Mouse (Mus musculus): Measurements from ENCODE around the gene Bhmt. TPM values are rescaled to one million over a fixed set of nuclear protein-coding genes. Genes with fewer than 3 reads are reported as not detected.

Bhmt gene
- polyA plus RNA-seq, 1 experiment from 2014 or later = 0.37 TPM

- Histone ChIP-seq H3K27me3 (ENCODE audit: insufficient read depth, poor library complexity, severe bottlenecking) (no peaks in the 10 kb centered on the region), H3K4me1 (replicated peaks) (peaks cover 4% of the 10 kb centered on the region), H3K4me3 (no peak overlapping the region), H3K27ac (no peak overlapping the region), H3K9me3 (no peaks in the 10 kb centered on the region), H3K36me3 (no peaks in the 10 kb centered on the region)
- no peak for DNase-seq (ENCODE audit: low spot score)
- 70% methylated on average over 1 of the region's 1 CpGs for WGBS
Observed at GRCm38 (mm10) chr13:93636561-93636960, 1.2 kb downstream of the Bhmt start.

DNA sequence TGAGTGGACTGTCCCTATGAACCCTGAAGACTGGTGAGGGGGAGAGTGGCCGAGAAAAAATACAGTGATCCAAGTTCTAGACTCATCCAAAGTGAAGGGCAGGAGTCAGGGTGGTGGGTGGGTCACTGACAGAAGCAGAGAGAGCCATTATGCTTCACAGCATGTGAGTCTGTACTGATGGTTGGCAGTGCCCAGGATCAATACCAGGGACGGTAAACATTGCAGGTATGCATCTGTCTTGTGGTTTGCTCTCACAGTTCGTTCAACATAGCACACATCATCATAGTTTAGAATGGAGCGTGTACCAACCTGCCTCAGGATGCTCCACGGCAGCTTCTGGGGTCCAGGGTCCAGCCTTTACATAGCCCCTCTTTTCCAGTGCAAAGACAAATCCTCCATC, 4.8 kb downstream of the Bhmt start:
- Histone ChIP-seq H3K4me3 (no peak overlapping the region), H3K36me3 (no peaks in the 10 kb centered on the region), H3K27ac (no peak overlapping the region), H3K9me3 (no peaks in the 10 kb centered on the region), H3K4me1 (replicated peaks) (peaks cover 8% of the 10 kb centered on the region), H3K27me3 (ENCODE audit: insufficient read depth, poor library complexity, severe bottlenecking) (no peaks in the 10 kb centered on the region)
- WGBS = 83% methylated on average over 5 of the region's 5 CpGs
- DNase-seq (ENCODE audit: low spot score) = no peak

GRCm38 (mm10) chr13:93630941-93631705, 6.6 kb downstream of the Bhmt start:
- WGBS = 88% methylated on average over 10 of the region's 10 CpGs
- H3K27me3 ChIP-seq (ENCODE audit: insufficient read depth, poor library complexity, severe bottlenecking) = no peaks in the 10 kb centered on the region
- no peak overlapping the region for H3K4me3 ChIP-seq
- no peaks in the 10 kb centered on the region for H3K36me3 ChIP-seq
- H3K4me1 ChIP-seq (replicated peaks) = 0 out of 2 replicates have a peak, but pooled peaks cover 4% of the 10 kb centered on the region
- no peak for DNase-seq (ENCODE audit: low spot score)
- H3K27ac ChIP-seq = no peak overlapping the region
- H3K9me3 ChIP-seq = no peaks in the 10 kb centered on the region

- DNase-seq (ENCODE audit: low spot score) = no peak
- H3K9me3 ChIP-seq = no peaks in the 10 kb centered on the region
- H3K27me3 ChIP-seq (ENCODE audit: insufficient read depth, poor library complexity, severe bottlenecking) = no peaks in the 10 kb centered on the region
- no peak overlapping the region for H3K4me3 ChIP-seq
- no peaks in the 10 kb centered on the region for H3K36me3 ChIP-seq
- WGBS = 29% methylated on average over 6 of the region's 6 CpGs
- H3K4me1 ChIP-seq (replicated peaks) = 0 out of 2 replicates have a peak, but pooled peaks cover 4% of the 10 kb centered on the region
- no peak overlapping the region for H3K27ac ChIP-seq
Observed at GRCm38 (mm10) chr13:93628861-93629260, 8.9 kb downstream of the Bhmt start.

DNA sequence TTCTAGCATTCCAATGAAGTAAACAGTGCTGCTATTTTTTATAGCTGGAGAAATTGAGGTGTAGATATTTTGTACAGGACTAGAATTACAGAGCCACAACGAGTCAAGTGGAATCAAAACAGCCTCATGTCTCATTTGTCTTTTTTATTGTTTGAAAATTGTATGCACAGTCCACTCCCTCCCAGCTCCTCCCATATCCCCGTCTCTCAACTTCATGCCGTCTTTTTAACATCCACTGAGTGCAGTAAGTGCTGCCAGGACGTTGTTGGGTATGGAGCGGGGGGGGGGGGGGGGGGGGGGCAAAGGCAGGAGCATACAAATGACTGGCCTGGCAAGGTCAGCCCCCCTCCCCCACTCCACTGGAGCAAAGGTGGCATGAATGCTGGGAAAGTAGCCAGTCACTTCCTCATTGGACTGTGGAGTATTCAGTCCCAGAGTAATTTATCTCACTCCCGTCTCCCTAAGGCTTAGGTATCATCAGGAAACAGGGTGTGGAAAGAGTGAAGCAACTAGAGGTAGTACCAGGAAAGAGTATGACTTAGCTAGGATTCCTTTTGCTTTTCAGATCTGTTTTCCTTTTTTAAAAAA, 23.3 kb downstream of the Bhmt start:
- WGBS = 61% methylated on average over 6 of the region's 6 CpGs
- H3K4me1 ChIP-seq (replicated peaks) = no peaks in the 10 kb centered on the region
- H3K27me3 ChIP-seq (ENCODE audit: insufficient read depth, poor library complexity, severe bottlenecking) = no peaks in the 10 kb centered on the region
- H3K9me3 ChIP-seq = no peaks in the 10 kb centered on the region
- H3K4me3 ChIP-seq = no peak overlapping the region
- DNase-seq (ENCODE audit: low spot score) = no peak
- H3K27ac ChIP-seq = no peak overlapping the region
- no peaks in the 10 kb centered on the region for H3K36me3 ChIP-seq

DNA sequence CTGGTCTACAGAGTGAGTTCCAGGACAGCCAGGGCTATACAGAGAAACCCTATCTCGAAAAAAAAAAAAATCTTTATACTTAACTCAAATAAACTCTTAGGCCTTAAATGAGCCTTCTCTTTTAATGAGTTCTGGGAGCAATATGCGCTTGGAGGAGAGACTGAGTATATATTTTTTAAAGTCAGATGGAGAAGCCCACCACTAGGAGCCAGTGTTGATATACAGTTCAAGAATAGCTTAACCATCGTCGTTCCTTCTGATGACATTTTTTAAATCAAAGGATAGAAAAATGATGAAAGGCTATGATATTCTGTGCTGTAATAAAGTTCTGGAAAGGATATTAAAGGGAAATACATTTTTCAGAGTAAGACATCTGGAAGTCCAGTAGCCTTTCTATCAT, 24.0 kb downstream of the Bhmt start:
- no peak for DNase-seq (ENCODE audit: low spot score)
- H3K27ac ChIP-seq = no peak overlapping the region
- no peaks in the 10 kb centered on the region for H3K4me1 ChIP-seq (replicated peaks)
- no peaks in the 10 kb centered on the region for H3K27me3 ChIP-seq (ENCODE audit: insufficient read depth, poor library complexity, severe bottlenecking)
- H3K9me3 ChIP-seq = no peaks in the 10 kb centered on the region
- no peak overlapping the region for H3K4me3 ChIP-seq
- no peaks in the 10 kb centered on the region for H3K36me3 ChIP-seq
- WGBS = 81% methylated on average over 4 of the region's 4 CpGs

GRCm38 (mm10) chr13:93612660-93613607, 24.8 kb downstream of the Bhmt start:
- H3K27ac ChIP-seq = no peak overlapping the region
- no peaks in the 10 kb centered on the region for H3K9me3 ChIP-seq
- H3K4me1 ChIP-seq (replicated peaks) = no peaks in the 10 kb centered on the region
- no peaks in the 10 kb centered on the region for H3K27me3 ChIP-seq (ENCODE audit: insufficient read depth, poor library complexity, severe bottlenecking)
- no peak overlapping the region for H3K4me3 ChIP-seq
- no peaks in the 10 kb centered on the region for H3K36me3 ChIP-seq
- 63% methylated on average over 19 of the region's 19 CpGs for WGBS
- peak; percentile 73 for DNase-seq (ENCODE audit: low spot score)

GRCm38 (mm10) chr13:93608476-93608875, 29.3 kb downstream of the Bhmt start:
- Histone ChIP-seq H3K9me3 (no peaks in the 10 kb centered on the region), H3K27me3 (ENCODE audit: insufficient read depth, poor library complexity, severe bottlenecking) (no peaks in the 10 kb centered on the region), H3K27ac (no peak overlapping the region), H3K4me1 (replicated peaks) (no peaks in the 10 kb centered on the region), H3K36me3 (no peaks in the 10 kb centered on the region), H3K4me3 (no peak overlapping the region)
- DNase-seq (ENCODE audit: low spot score) = no peak
- WGBS = 88% methylated on average over 2 of the region's 2 CpGs

- Histone ChIP-seq H3K4me3 (no peak overlapping the region), H3K27ac (no peak overlapping the region), H3K4me1 (replicated peaks) (no peaks in the 10 kb centered on the region), H3K9me3 (no peaks in the 10 kb centered on the region), H3K27me3 (ENCODE audit: insufficient read depth, poor library complexity, severe bottlenecking) (no peaks in the 10 kb centered on the region), H3K36me3 (no peaks in the 10 kb centered on the region)
- 93% methylated on average over 3 of the region's 3 CpGs for WGBS
- no peak for DNase-seq (ENCODE audit: low spot score)
Observed at GRCm38 (mm10) chr13:93607701-93608100, 30.1 kb downstream of the Bhmt start.

DNA sequence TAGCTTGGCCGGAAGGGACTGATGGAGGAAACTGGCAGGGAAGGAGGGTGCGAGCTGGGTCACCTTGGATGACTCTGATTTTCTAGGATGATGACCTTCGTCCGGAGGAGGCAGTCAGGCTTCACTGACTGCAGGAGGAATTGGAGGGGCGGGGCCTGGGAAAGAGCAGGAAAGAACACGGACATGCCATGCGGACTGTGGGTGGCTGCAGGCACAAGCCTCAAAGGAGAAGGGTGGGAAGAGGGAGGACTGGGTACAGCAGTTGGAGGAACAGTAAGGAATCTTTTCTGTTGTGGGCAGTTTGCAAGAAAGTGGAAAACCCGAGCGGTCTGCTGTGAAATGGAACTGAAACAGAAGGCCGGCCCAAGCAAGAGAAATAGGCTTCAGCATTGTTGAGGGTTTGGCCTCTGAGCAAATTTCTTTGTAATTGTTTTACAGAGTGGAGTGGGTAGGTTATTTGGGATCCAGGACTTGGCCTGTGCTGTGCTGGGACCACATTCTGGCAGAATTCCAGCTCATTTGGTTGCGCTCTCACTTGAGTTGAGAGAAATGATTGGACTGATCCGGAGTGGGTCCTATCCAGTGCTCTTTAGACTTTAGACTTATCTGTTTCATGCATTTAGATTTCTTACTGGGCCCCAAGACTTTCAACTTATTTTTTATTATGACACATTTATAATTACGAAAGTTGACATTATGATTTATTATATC, 30.7 kb downstream of the Bhmt start:
- no peaks in the 10 kb centered on the region for H3K27me3 ChIP-seq (ENCODE audit: insufficient read depth, poor library complexity, severe bottlenecking)
- DNase-seq (ENCODE audit: low spot score) = no peak
- no peaks in the 10 kb centered on the region for H3K4me1 ChIP-seq (replicated peaks)
- no peaks in the 10 kb centered on the region for H3K36me3 ChIP-seq
- H3K9me3 ChIP-seq = no peaks in the 10 kb centered on the region
- no peak overlapping the region for H3K27ac ChIP-seq
- no peak overlapping the region for H3K4me3 ChIP-seq
- WGBS = 77% methylated on average over 13 of the region's 13 CpGs

DNA sequence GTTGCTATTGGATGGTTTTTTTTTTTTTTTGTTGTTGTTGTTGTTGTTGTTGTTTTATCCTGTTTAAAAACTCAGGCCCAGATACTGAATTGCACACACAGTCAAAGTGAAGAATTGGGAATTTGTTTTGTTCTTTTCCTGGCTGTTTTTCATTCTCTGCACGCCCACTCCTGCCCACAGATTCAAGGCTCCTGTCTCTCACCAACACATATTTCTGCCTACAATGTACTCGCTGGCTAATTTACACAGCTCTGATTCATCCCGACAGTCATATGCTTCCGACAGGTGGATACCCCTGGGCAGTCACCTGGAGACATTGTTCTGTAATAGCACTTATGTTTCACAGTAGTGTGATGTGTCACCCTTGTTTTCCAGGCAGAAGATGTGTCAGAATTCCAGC, 33.1 kb downstream of the Bhmt start:
- Histone ChIP-seq H3K9me3 (no peaks in the 10 kb centered on the region), H3K27me3 (ENCODE audit: insufficient read depth, poor library complexity, severe bottlenecking) (no peaks in the 10 kb centered on the region), H3K36me3 (no peaks in the 10 kb centered on the region), H3K4me3 (no peak overlapping the region), H3K27ac (no peak overlapping the region), H3K4me1 (replicated peaks) (no peaks in the 10 kb centered on the region)
- 86% methylated on average over 4 of the region's 4 CpGs for WGBS
- no peak for DNase-seq (ENCODE audit: low spot score)

GRCm38 (mm10) chr13:93601527-93601926, 36.2 kb downstream of the Bhmt start:
- no peaks in the 10 kb centered on the region for H3K27me3 ChIP-seq (ENCODE audit: insufficient read depth, poor library complexity, severe bottlenecking)
- no peaks in the 10 kb centered on the region for H3K36me3 ChIP-seq
- H3K4me1 ChIP-seq (replicated peaks) = no peaks in the 10 kb centered on the region
- 92% methylated on average over 11 of the region's 11 CpGs for WGBS
- no peak overlapping the region for H3K27ac ChIP-seq
- no peaks in the 10 kb centered on the region for H3K9me3 ChIP-seq
- DNase-seq (ENCODE audit: low spot score) = no peak
- no peak overlapping the region for H3K4me3 ChIP-seq

All from hindbrain, embryonic 10.5 days (tissue).